Mouse (Mus musculus) megakaryocyte, embryonic 14.5 days (primary cell): ENCODE data around the gene Cmtm5. TPM values are rescaled to one million over a fixed set of nuclear protein-coding genes. Genes with fewer than 3 reads are reported as not detected.
"Not testable (repeated sequence)": the region's sequence is repeated elsewhere in the genome, so short reads cannot be mapped to it uniquely, and the experiment has no call there.

Experiments
- H3K27me3 ChIP-seq: replicated peaks from 2 replicates; pipeline ENCODE3; 2012; ENCODE audit warnings: inconsistent platforms
- H3K36me3 ChIP-seq: replicated peaks from 2 replicates; pipeline ENCODE3; 2012; ENCODE audit warnings: low read length, inconsistent platforms, mixed read lengths
- H3K4me1 ChIP-seq: 2 replicates; pipeline ENCODE4 v1.6.1; 2012; ENCODE audit warnings: inconsistent platforms
- H3K4me3 ChIP-seq: replicated peaks from 2 replicates; pipeline ENCODE3; 2012; ENCODE audit warnings: moderate library complexity, mild to moderate bottlenecking, inconsistent platforms
- H3K9me3 ChIP-seq: 2 replicates; pipeline ENCODE4 v1.6.1; 2012; ENCODE audit warnings: inconsistent platforms
- FLI1 ChIP-seq: IDR thresholded peaks from 2 replicates; pipeline ENCODE4 v1.6.1; 2012; ENCODE audit warnings: low read length, inconsistent platforms, mixed read lengths
- GATA1 ChIP-seq: IDR thresholded peaks from 3 replicates; pipeline ENCODE4 v1.6.1; 2012; ENCODE audit warnings: mixed read lengths, low read length, inconsistent platforms, borderline replicate concordance
- polyA plus RNA-seq: library from polyadenylated mRNA; stranded (reverse); fragments of >175 nt; gene quantifications from 2 replicates; pipeline ENCODE4 v1.2.3, GENCODE M21; 2012; ENCODE audit warnings: low replicate concordance; ENCODE audit not compliant: insufficient read depth

The Cmtm5 gene
- polyA plus RNA-seq, 1 experiment, result not detected

DNA sequence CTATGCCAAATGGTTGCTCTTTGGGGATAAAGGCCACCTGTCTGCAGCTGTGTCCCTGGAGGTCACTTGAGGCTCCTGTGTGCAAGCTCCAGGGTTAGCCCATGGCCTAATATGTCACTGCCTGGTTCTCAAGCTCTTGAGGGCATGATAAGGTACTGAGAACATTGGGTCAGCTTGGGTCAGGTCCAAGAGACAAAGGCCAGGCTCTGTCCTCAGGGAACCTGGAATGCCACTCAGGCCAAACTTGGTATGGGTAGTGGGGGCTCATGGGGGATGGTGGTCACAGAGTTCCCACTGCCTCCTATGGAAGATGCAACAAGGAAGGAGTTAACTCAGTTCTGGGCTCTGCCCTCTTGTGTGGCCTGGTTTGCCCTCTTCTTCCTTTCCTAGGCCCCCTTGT lies 32.3 kb downstream of the Cmtm5 start:
- H3K4me1 ChIP-seq, result no peaks in the 10 kb centered on the region
- H3K27me3 ChIP-seq, result peaks cover 78% of the 10 kb centered on the region
- H3K9me3 ChIP-seq, result peaks cover 6% of the 10 kb centered on the region; the same call in 1 of the 2 replicates
- no peak overlapping the region for H3K4me3 ChIP-seq
- no peaks in the 10 kb centered on the region for H3K36me3 ChIP-seq
- no peak for TF ChIP-seq FLI1
- no peak for TF ChIP-seq GATA1

DNA sequence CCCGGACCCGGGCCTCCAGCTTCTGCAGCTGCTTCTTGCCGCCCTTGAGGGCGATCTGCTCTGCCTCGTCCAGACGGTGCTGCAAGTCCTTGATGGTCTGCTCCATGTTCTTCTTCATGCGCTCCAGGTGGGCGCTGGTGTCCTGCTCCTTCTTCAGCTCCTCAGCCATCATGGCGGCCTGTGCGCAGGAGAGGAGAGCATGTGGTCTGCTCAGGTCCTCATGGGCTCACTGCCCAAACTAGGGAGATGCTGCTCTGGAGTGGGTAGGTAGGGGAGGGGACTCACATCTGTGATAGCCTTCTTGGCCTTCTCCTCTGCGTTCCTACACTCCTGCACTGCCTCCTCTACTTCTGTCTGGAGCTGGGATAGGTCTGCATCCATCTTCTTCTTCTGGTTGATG lies 36.7 kb downstream of the Cmtm5 start:
- not testable (repeated sequence) for H3K4me1 ChIP-seq, H3K36me3 ChIP-seq, H3K4me3 ChIP-seq, H3K9me3 ChIP-seq
- peaks cover 58% of the 10 kb centered on the region for H3K27me3 ChIP-seq

DNA sequence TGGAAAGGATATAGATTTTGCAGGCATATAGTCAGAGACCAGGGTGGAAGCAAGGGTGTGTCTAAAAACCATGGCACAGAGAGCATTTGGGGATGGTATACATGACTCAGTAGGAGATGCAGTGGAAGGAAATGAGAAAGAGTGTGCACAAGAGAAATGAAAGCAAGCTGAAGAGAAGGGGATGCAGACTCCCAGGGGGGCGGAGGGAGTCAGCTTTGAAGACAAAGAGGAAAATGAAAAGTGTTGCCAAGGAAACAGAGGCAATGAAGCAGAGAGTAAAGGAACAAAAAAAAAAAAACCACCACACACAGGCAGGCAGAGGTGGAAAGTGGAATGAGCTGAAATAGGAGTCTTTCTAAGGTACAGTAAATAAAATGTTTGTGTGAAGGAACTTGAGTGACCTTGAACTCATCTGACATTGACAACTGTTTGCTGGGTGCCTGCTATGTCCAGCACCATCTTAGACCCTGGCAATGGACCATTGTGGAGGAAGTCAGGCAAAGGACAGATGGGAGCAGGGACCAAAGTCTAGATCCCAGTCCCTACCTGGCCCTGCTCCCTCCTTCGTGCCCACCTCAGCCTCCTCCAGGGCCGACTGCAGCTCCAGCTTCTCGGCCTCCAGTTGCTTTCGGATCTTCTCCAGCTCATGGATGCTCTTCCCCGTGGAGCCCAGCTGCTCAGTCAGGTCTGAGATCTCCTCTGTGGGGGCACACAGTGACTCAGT lies 38.2 kb downstream of the Cmtm5 start:
- TF ChIP-seq FLI1, result no peak
- TF ChIP-seq GATA1, result no peak

DNA sequence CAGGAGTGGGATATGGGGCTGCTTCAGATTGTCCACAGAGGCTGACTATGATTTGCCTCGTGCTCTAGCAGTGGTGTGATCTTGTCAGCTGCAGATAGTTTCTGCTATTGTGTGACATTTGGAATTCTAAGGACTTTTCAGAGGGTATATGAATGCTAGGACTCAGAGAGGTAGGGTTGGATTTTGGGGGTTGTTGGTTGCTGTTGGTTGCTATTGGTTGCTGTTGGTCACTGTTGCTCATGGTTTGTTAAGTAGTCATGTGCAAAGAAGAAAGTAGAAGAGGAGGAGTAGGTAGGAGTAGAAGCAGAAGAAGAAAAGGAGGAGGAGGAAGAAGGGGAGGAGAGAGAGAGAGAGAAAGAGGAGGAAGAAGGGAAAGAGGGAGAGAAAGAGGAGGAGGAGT lies 40.6 kb downstream of the Cmtm5 start, which contains the start of gene Gm17428:
Gm17428 (plus strand) TSS at position 301 of the 400 bp plus-strand sequence.
- Histone ChIP-seq H3K4me1 (peaks cover 6% of the 10 kb centered on the region), H3K9me3 (no peaks in the 10 kb centered on the region), H3K36me3 (no peaks in the 10 kb centered on the region), H3K27me3 (peaks cover 44% of the 10 kb centered on the region), H3K4me3 (no peak within 1 kb of the TSS)
- no peak for TF ChIP-seq GATA1
- TF ChIP-seq FLI1, result no peak

More for the DNA sequence above, 38.2 kb downstream of the Cmtm5 start:
- H3K4me1 ChIP-seq, result no peaks in the 10 kb centered on the region
- H3K27me3 ChIP-seq, result peaks cover 58% of the 10 kb centered on the region
- H3K36me3 ChIP-seq, result no peaks in the 10 kb centered on the region
- no peaks in the 10 kb centered on the region for H3K9me3 ChIP-seq
- no peak overlapping the region for H3K4me3 ChIP-seq

- Histone ChIP-seq H3K27me3 (peaks cover 49% of the 10 kb centered on the region), H3K4me1 (peaks cover 6% of the 10 kb centered on the region), H3K36me3 (no peaks in the 10 kb centered on the region), H3K4me3 (no peak overlapping the region), H3K9me3 (no peaks in the 10 kb centered on the region)
- TF ChIP-seq FLI1, result no peak
- TF ChIP-seq GATA1, result no peak
These were observed 42.6 kb downstream of the Cmtm5 start for GRCm38 (mm10) chr14:54978664-54979063.

DNA sequence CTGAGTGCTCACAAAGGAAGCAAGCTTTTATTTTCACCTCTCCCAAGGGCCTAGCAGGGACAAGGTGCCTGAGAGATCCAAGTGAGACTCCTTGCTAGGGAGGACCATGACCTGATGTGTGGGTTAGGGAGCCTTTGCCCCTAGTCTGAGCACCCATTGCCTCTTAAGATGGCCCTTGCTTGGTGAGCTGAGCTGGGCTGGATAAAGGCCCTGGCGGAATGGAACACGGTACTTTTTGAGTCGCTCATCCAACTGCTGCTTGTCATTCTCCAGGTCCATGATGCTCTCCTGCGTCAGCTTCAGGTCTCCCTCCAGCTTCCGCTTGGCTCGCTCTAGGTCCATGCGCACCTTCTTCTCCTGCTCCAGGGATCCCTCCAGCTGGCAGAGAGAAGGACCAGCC lies 45.9 kb downstream of the Cmtm5 start:
- Histone ChIP-seq H3K27me3 (peaks cover 48% of the 10 kb centered on the region), H3K4me1 (peaks cover 6% of the 10 kb centered on the region), H3K36me3 (no peaks in the 10 kb centered on the region), H3K4me3 (no peak overlapping the region), H3K9me3 (no peaks in the 10 kb centered on the region)
- no peak for TF ChIP-seq FLI1
- TF ChIP-seq GATA1, result no peak

DNA sequence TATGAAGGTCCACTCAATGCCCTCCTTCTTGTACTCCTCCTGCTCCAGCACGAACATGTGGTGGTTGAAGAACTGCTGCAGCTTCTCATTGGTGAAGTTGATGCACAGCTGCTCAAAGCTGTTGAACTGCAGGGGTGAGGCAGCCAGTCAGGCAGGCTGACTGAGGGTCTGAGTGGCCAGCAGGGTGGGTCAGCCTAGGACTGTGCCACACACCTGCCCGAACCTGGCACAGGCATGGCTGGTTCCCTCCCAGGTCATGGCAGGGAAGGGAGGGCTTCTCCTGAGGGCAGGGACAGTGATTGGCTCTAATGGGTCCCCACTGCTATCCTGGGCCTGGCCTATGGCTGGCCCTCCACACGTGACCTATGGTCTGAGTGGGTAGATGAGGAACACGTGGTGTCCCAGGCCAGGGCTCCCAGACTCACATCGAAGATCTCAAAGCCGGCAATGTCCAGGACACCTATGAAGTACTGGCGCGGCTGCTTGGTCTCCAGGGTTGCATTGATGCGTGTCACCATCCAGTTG lies 52.4 kb downstream of the Cmtm5 start:
- H3K4me1 ChIP-seq, H3K4me3 ChIP-seq, H3K9me3 ChIP-seq, H3K36me3 ChIP-seq: not testable (repeated sequence)
- peaks cover 62% of the 10 kb centered on the region for H3K27me3 ChIP-seq

Other genes starting within 250 kb of the Cmtm5 start
- 85.2 and 218 TPM in 2 replicates for gene Acin1, start 249.3 kb upstream of the Cmtm5 start, polyA plus RNA-seq
- not detected in 2 replicates for gene Gm29776, start 237.4 kb upstream of the Cmtm5 start, polyA plus RNA-seq
- gene Cebpe, start 224.1 kb upstream of the Cmtm5 start, polyA plus RNA-seq, result 17.3 TPM in 1 of 2 replicates, not detected in the other
- 4.4 and 13.9 TPM in 2 replicates for gene Slc7a8, start 154.3 kb upstream of the Cmtm5 start, polyA plus RNA-seq
- not detected in 2 replicates for gene Rnf212b, start 122.1 kb upstream of the Cmtm5 start, polyA plus RNA-seq
- gene Homez, start 65.3 kb upstream of the Cmtm5 start, polyA plus RNA-seq, result 1.6 and 2.1 TPM in 2 replicates
- gene Ppp1r3e, start 58.7 kb upstream of the Cmtm5 start, polyA plus RNA-seq, result 1.7 and 2.8 TPM in 2 replicates
- gene Bcl2l2, start 52.9 kb upstream of the Cmtm5 start, polyA plus RNA-seq, result 15.0 and 39.5 TPM in 2 replicates
- gene Gm20521, start 52.8 kb upstream of the Cmtm5 start, polyA plus RNA-seq, result 1.6 TPM in 1 of 2 replicates, not detected in the other
- 94.8 and 258 TPM in 2 replicates for gene Pabpn1, start 43.8 kb upstream of the Cmtm5 start, polyA plus RNA-seq
- 0.93 and 1.1 TPM in 2 replicates for gene Slc22a17, start 23.1 kb upstream of the Cmtm5 start, polyA plus RNA-seq
- not detected in 2 replicates for gene Efs, start 10.1 kb upstream of the Cmtm5 start, polyA plus RNA-seq
- not detected in 2 replicates for gene Il25, start 3.6 kb upstream of the Cmtm5 start, polyA plus RNA-seq
- gene Myh6, start 30.7 kb downstream of the Cmtm5 start, polyA plus RNA-seq, result not detected in 2 replicates
- not detected in 2 replicates for gene Gm17428, start 40.7 kb downstream of the Cmtm5 start, polyA plus RNA-seq
- not detected in 2 replicates for gene Myh7, start 58.4 kb downstream of the Cmtm5 start, polyA plus RNA-seq
- gene Ngdn, start 79.2 kb downstream of the Cmtm5 start, polyA plus RNA-seq, result 6.0 and 37.4 TPM in 2 replicates
- 10.0 and 16.4 TPM in 2 replicates for gene Zfhx2, start 156.1 kb downstream of the Cmtm5 start, polyA plus RNA-seq
- 2.4 and 2.9 TPM in 2 replicates for gene Thtpa, start 158.5 kb downstream of the Cmtm5 start, polyA plus RNA-seq
- gene Ap1g2, start 170.3 kb downstream of the Cmtm5 start, polyA plus RNA-seq, result 8.5 and 13.4 TPM in 2 replicates
- 0.21 and 1.4 TPM in 2 replicates for gene Jph4, start 180.7 kb downstream of the Cmtm5 start, polyA plus RNA-seq